Mouse (Mus musculus): ENCODE results near the gene Mrvi1.

GRCm38 (mm10) chr7:110956422-110957170 is 25.7 kb downstream of the Mrvi1 start:
- TF ChIP-seq EP300 (IDR thresholded peaks at IDR 0.05; ENCODE audit: insufficient read depth, low read depth, low read length) (no peak), CTCF (IDR thresholded peaks at IDR 0.05) (no peak), POLR2A (IDR thresholded peaks at IDR 0.05; ENCODE audit: insufficient read depth, low read depth, low read length) (no peak)
